Mouse (Mus musculus) cerebellum, adult 11-12 months (tissue): Measurements from ENCODE around the gene Zfp61.

Experiments used
- DNase-seq: peaks from one replicate; pipeline ENCODE4 v3.0.0; 2022

The Zfp61 gene

DNA sequence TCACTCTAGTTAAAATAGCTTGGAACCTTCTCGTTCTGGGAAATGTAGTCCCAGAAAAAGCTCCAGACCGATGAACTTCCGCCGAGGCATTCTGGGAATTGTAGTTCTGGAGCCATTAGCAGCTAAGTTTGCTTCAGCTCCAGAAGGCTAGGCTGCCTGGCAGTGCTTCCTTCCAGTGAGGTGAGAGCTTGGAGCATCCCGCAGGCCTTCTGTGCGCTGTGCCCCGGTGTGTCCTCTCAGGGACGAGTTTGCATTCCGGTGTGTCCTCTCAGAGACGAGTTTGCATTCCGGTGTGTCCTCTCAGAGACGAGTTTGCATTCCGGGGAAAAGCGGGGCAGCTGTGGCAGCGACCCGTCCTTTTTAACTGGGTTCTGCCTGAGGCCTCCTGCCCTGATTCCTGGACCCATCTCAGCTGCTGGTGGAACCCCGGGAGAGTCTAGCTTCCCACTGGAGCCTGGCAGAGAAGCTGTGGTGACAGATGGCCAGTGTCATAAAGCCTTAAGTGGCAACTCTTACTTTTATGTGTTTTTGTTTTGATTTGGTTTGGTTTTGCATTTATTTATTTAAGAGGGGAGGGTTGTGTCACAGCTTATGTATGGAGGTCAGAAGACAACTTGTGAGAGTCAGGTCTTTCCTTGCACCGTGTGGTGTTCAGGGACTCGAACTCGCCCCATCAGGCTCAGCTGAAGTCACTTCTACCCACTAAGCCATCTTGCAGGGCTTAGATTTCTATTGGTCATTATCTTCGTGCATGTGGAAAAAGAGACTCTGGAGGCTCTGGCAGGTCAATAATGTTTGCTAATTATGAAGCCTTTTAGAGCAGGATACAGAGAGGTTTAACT is 46.2 kb downstream of the Zfp61 start, which contains the start of gene Zfp108:
Zfp108 (plus strand) TSS at position 162 of the 842 bp plus-strand sequence.
- DNase-seq: peak; percentile 89

- DNase-seq: no peak
Observed at GRCm38 (mm10) chr7:24253779-24254615, 47.0 kb downstream of the Zfp61 start.
